Mouse (Mus musculus): ENCODE measurements around the gene Ndufaf5. TPM values are rescaled to one million over a fixed set of nuclear protein-coding genes. Genes with fewer than 3 reads are reported as not detected.
"Not testable (repeated sequence)": the region's sequence is repeated elsewhere in the genome, so short reads cannot be mapped to it uniquely, and the experiment has no call there.

The Ndufaf5 gene
- polyA plus RNA-seq, 1 experiment = 1.8 TPM

GRCm38 (mm10) chr2:140170803-140171553 lies 529 bp downstream of the Ndufaf5 start:
- no peak for DNase-seq (ENCODE audit: low read depth in 1 of 2, low spot score in 2 of 2)
- H3K4me1 ChIP-seq (ENCODE audit: control insufficient read depth, insufficient read depth, insufficient read length) = peaks cover 2% of the 10 kb centered on the region; the same call in 1 of the 2 replicates
- WGBS = 7% methylated on average over 28 of the region's 28 CpGs

GRCm38 (mm10) chr2:140185685-140186210 lies 15.3 kb downstream of the Ndufaf5 start:
- H3K4me1 ChIP-seq (ENCODE audit: control insufficient read depth, insufficient read depth, insufficient read length); DNase-seq (ENCODE audit: low read depth in 1 of 2, low spot score in 2 of 2); H3K4me3 ChIP-seq (ENCODE audit: extremely low read depth, insufficient read depth, insufficient read length); H3K27me3 ChIP-seq (ENCODE audit: control insufficient read depth, insufficient read depth, low read length); H3K27ac ChIP-seq (ENCODE audit: insufficient read depth, low read length); H3K36me3 ChIP-seq (ENCODE audit: control insufficient read depth, insufficient read depth, low read length): not testable (repeated sequence)
- 95% methylated on average over 3 of the region's 3 CpGs for WGBS

More at GRCm38 (mm10) chr2:140170803-140171553, 529 bp downstream of the Ndufaf5 start:
- H3K27me3 ChIP-seq (ENCODE audit: control insufficient read depth, insufficient read depth, low read length) = no peaks in the 10 kb centered on the region
- TF ChIP-seq CTCF (IDR thresholded peaks at IDR 0.05; ENCODE audit: extremely low read depth, insufficient read depth, insufficient read length, insufficient replicate concordance) = no peak
- peak overlapping the region; percentile 77 for H3K27ac ChIP-seq (ENCODE audit: insufficient read depth, low read length)
- peaks cover 6% of the 10 kb centered on the region for H3K36me3 ChIP-seq (ENCODE audit: control insufficient read depth, insufficient read depth, low read length)
- peak overlapping the region; percentile 97 for H3K4me3 ChIP-seq (ENCODE audit: extremely low read depth, insufficient read depth, insufficient read length)

GRCm38 (mm10) chr2:140200713-140201112 lies 30.3 kb downstream of the Ndufaf5 start:
- Histone ChIP-seq H3K36me3 (ENCODE audit: control insufficient read depth, insufficient read depth, low read length) (peaks cover 10% of the 10 kb centered on the region), H3K4me1 (ENCODE audit: control insufficient read depth, insufficient read depth, insufficient read length) (no peaks in the 10 kb centered on the region), H3K4me3 (ENCODE audit: extremely low read depth, insufficient read depth, insufficient read length) (no peak overlapping the region), H3K27ac (ENCODE audit: insufficient read depth, low read length) (no peak overlapping the region), H3K27me3 (ENCODE audit: control insufficient read depth, insufficient read depth, low read length) (no peaks in the 10 kb centered on the region)
- no peak for TF ChIP-seq CTCF (IDR thresholded peaks at IDR 0.05; ENCODE audit: extremely low read depth, insufficient read depth, insufficient read length, insufficient replicate concordance)
- TF ChIP-seq POLR2A (IDR thresholded peaks at IDR 0.05; ENCODE audit: low read depth, low read length) = no peak
- WGBS = 91% methylated on average over 2 of the region's 2 CpGs
- no peak for DNase-seq (ENCODE audit: low read depth in 1 of 2, low spot score in 2 of 2)

GRCm38 (mm10) chr2:140202573-140202972 lies 32.1 kb downstream of the Ndufaf5 start:
- Histone ChIP-seq H3K27me3 (ENCODE audit: control insufficient read depth, insufficient read depth, low read length) (no peaks in the 10 kb centered on the region), H3K27ac (ENCODE audit: insufficient read depth, low read length) (no peak overlapping the region), H3K4me1 (ENCODE audit: control insufficient read depth, insufficient read depth, insufficient read length) (no peaks in the 10 kb centered on the region), H3K36me3 (ENCODE audit: control insufficient read depth, insufficient read depth, low read length) (peaks cover 10% of the 10 kb centered on the region), H3K4me3 (ENCODE audit: extremely low read depth, insufficient read depth, insufficient read length) (no peak overlapping the region)
- WGBS = 73% methylated on average over 5 of the region's 5 CpGs
- TF ChIP-seq CTCF (IDR thresholded peaks at IDR 0.05; ENCODE audit: extremely low read depth, insufficient read depth, insufficient read length, insufficient replicate concordance) (no peak), POLR2A (IDR thresholded peaks at IDR 0.05; ENCODE audit: low read depth, low read length) (no peak)
- DNase-seq (ENCODE audit: low read depth in 1 of 2, low spot score in 2 of 2) = no peak

GRCm38 (mm10) chr2:140203756-140204155 lies 33.3 kb downstream of the Ndufaf5 start:
- no peak for DNase-seq (ENCODE audit: low read depth in 1 of 2, low spot score in 2 of 2)
- no peak overlapping the region for H3K27ac ChIP-seq (ENCODE audit: insufficient read depth, low read length)
- no peak for TF ChIP-seq POLR2A (IDR thresholded peaks at IDR 0.05; ENCODE audit: low read depth, low read length)
- no peak for TF ChIP-seq CTCF (IDR thresholded peaks at IDR 0.05; ENCODE audit: extremely low read depth, insufficient read depth, insufficient read length, insufficient replicate concordance)
- no peaks in the 10 kb centered on the region for H3K27me3 ChIP-seq (ENCODE audit: control insufficient read depth, insufficient read depth, low read length)
- H3K36me3 ChIP-seq (ENCODE audit: control insufficient read depth, insufficient read depth, low read length) = peaks cover 10% of the 10 kb centered on the region
- 96% methylated on average over 7 of the region's 7 CpGs for WGBS
- no peaks in the 10 kb centered on the region for H3K4me1 ChIP-seq (ENCODE audit: control insufficient read depth, insufficient read depth, insufficient read length)
- H3K4me3 ChIP-seq (ENCODE audit: extremely low read depth, insufficient read depth, insufficient read length) = no peak overlapping the region

GRCm38 (mm10) chr2:140214519-140215027 lies 44.1 kb downstream of the Ndufaf5 start:
- 89% methylated on average over 4 of the region's 4 CpGs for WGBS
- Histone ChIP-seq H3K36me3 (ENCODE audit: control insufficient read depth, insufficient read depth, low read length) (no peaks in the 10 kb centered on the region), H3K4me1 (ENCODE audit: control insufficient read depth, insufficient read depth, insufficient read length) (no peaks in the 10 kb centered on the region), H3K27me3 (ENCODE audit: control insufficient read depth, insufficient read depth, low read length) (no peaks in the 10 kb centered on the region), H3K27ac (ENCODE audit: insufficient read depth, low read length) (no peak overlapping the region), H3K4me3 (ENCODE audit: extremely low read depth, insufficient read depth, insufficient read length) (no peak overlapping the region)
- no peak for DNase-seq (ENCODE audit: low read depth in 1 of 2, low spot score in 2 of 2)
- no peak for TF ChIP-seq CTCF (IDR thresholded peaks at IDR 0.05; ENCODE audit: extremely low read depth, insufficient read depth, insufficient read length, insufficient replicate concordance)
- no peak for TF ChIP-seq POLR2A (IDR thresholded peaks at IDR 0.05; ENCODE audit: low read depth, low read length)

- no peak for TF ChIP-seq POLR2A (IDR thresholded peaks at IDR 0.05; ENCODE audit: low read depth, low read length)
- TF ChIP-seq CTCF (IDR thresholded peaks at IDR 0.05; ENCODE audit: extremely low read depth, insufficient read depth, insufficient read length, insufficient replicate concordance) = no peak
- WGBS = 80% methylated on average over 2 of the region's 2 CpGs
These were observed 45.0 kb downstream of the Ndufaf5 start for GRCm38 (mm10) chr2:140215415-140215814.

More at GRCm38 (mm10) chr2:140215415-140215814, 45.0 kb downstream of the Ndufaf5 start:
- no peak overlapping the region for H3K27ac ChIP-seq (ENCODE audit: insufficient read depth, low read length)
- no peaks in the 10 kb centered on the region for H3K27me3 ChIP-seq (ENCODE audit: control insufficient read depth, insufficient read depth, low read length)
- no peak for DNase-seq (ENCODE audit: low read depth in 1 of 2, low spot score in 2 of 2)
- no peak overlapping the region for H3K4me3 ChIP-seq (ENCODE audit: extremely low read depth, insufficient read depth, insufficient read length)
- no peaks in the 10 kb centered on the region for H3K4me1 ChIP-seq (ENCODE audit: control insufficient read depth, insufficient read depth, insufficient read length)
- H3K36me3 ChIP-seq (ENCODE audit: control insufficient read depth, insufficient read depth, low read length) = no peaks in the 10 kb centered on the region
